Mouse (Mus musculus) layer of hippocampus, postnatal 14 days (tissue): Measurements from ENCODE around the gene Olfr1392. TPM values are rescaled to one million over a fixed set of nuclear protein-coding genes. Genes with fewer than 3 reads are reported as not detected.
A peak's percentile ranks its signal among the peaks of the same experiment; 100 is the strongest.
"Not testable (repeated sequence)": the region's sequence is repeated elsewhere in the genome, so short reads cannot be mapped to it uniquely, and the experiment has no call there.

Experiments used
- DNase-seq, 2 experiments: peaks; one replicate each; pipeline ENCODE4 v3.0.0; 2021 to 2022; ENCODE audit warnings: low spot score in 2 of 2, mixed read lengths in 1 of 2
- long read RNA-seq, 2 experiments: library from polyadenylated mRNA; stranded (forward); transcript quantifications; one replicate each; pipeline ENCODE4 v2.0.0; 2021
- total RNA-seq, 2 experiments: library from RNA; stranded (reverse); gene quantifications; 2 replicates each; pipeline ENCODE4 v1.2.3; 2021

Olfr1392 gene
- total RNA-seq: not detected
- long read RNA-seq, experiment 1: 0 reads
- long read RNA-seq, experiment 2: 0 reads

GRCm38 (mm10) chr11:49284982-49285381 is at the start of gene Olfr1392:
Olfr1392 (plus strand) TSS chr11:49285282.
- not testable (repeated sequence) for DNase-seq

- no peak for DNase-seq
Observed at GRCm38 (mm10) chr11:49235459-49236207, 49.4 kb upstream of the Olfr1392 start.

GRCm38 (mm10) chr11:49236891-49237290 is 48.2 kb upstream of the Olfr1392 start:
- DNase-seq: no peak

- DNase-seq: no peak
Observed at GRCm38 (mm10) chr11:49237532-49237931, 47.5 kb upstream of the Olfr1392 start.

- no peak for DNase-seq
Observed at GRCm38 (mm10) chr11:49240310-49240709, 44.8 kb upstream of the Olfr1392 start.

GRCm38 (mm10) chr11:49240874-49241273 is 44.2 kb upstream of the Olfr1392 start:
- no peak for DNase-seq

- DNase-seq: no peak
Observed at GRCm38 (mm10) chr11:49241471-49241870, 43.6 kb upstream of the Olfr1392 start.

GRCm38 (mm10) chr11:49242944-49243626 is 42.0 kb upstream of the Olfr1392 start:
- no peak for DNase-seq

GRCm38 (mm10) chr11:49243727-49244594 is 41.1 kb upstream of the Olfr1392 start, which contains the start of gene Mgat1:
Mgat1 (plus strand) TSS chr11:49244191.
- DNase-seq: peak; percentile 89 to 92

GRCm38 (mm10) chr11:49244595-49244930 is 40.5 kb upstream of the Olfr1392 start:
- DNase-seq: no peak

GRCm38 (mm10) chr11:49245176-49245575 is 39.9 kb upstream of the Olfr1392 start:
- no peak for DNase-seq

- DNase-seq: no peak
Observed at GRCm38 (mm10) chr11:49245634-49246415, 39.3 kb upstream of the Olfr1392 start.

- DNase-seq: no peak
Observed at GRCm38 (mm10) chr11:49246523-49246922, 38.6 kb upstream of the Olfr1392 start.

- no peak for DNase-seq
Observed at GRCm38 (mm10) chr11:49247255-49247654, 37.8 kb upstream of the Olfr1392 start.

- DNase-seq: no peak
Observed at GRCm38 (mm10) chr11:49248226-49248973, 36.7 kb upstream of the Olfr1392 start.

GRCm38 (mm10) chr11:49248974-49249700 is 35.9 kb upstream of the Olfr1392 start:
- no peak for DNase-seq

- no peak for DNase-seq
Observed at GRCm38 (mm10) chr11:49249811-49250421, 35.2 kb upstream of the Olfr1392 start.

GRCm38 (mm10) chr11:49250422-49251379 is 34.4 kb upstream of the Olfr1392 start:
- peak; percentile 60 to 71 for DNase-seq
